Mouse (Mus musculus) lung, postnatal 0 days (tissue): ENCODE measurements around the gene Gap43.
"Not testable (repeated sequence)": the region's sequence is repeated elsewhere in the genome, so short reads cannot be mapped to it uniquely, and the experiment has no call there.

Source experiments
- CTCF ChIP-seq: IDR thresholded peaks from 2 replicates; pipeline ENCODE4 v1.5.1; 2016; ENCODE audit warnings: antibody characterized with exemption, mild to moderate bottlenecking
- EP300 ChIP-seq: IDR thresholded peaks from 2 replicates; pipeline ENCODE4 v1.6.1; 2016; ENCODE audit warnings: antibody characterized with exemption, mild to moderate bottlenecking, control low read depth

- not testable (repeated sequence) for TF ChIP-seq CTCF, EP300
These were observed 414 bp upstream of the Gap43 start for GRCm38 (mm10) chr16:42340865-42341264.
